Mouse (Mus musculus) liver, adult 2 months (tissue): ENCODE data around the gene Bhmt2. TPM values are rescaled to one million over a fixed set of nuclear protein-coding genes. Genes with fewer than 3 reads are reported as not detected.
A peak's percentile ranks its signal among the peaks of the same experiment; 100 is the strongest.

Experiments used
- DNase-seq: peaks from one replicate; pipeline ENCODE4 v3.0.0-alpha.2; 2011; ENCODE audit warnings: low read depth, low spot score; ENCODE audit errors: extremely low read depth
- H3K27ac ChIP-seq: fragments of 200-500 bp; replicated peaks from 2 replicates; pipeline ENCODE4 v1.5.1; 2012; ENCODE audit warnings: low read depth, mild to moderate bottlenecking, control low read depth, inconsistent platforms, low read length; ENCODE audit not compliant: insufficient read depth
- H3K27me3 ChIP-seq: fragments of 200-500 bp; 2 replicates; pipeline ENCODE4 v1.6.1; 2012; ENCODE audit warnings: mild to moderate bottlenecking, moderate library complexity, low read length, inconsistent platforms; ENCODE audit not compliant: control insufficient read depth, insufficient read depth
- H3K36me3 ChIP-seq: fragments of 200-500 bp; 2 replicates; pipeline ENCODE4 v1.6.1; 2012; ENCODE audit warnings: low read length, inconsistent platforms; ENCODE audit not compliant: control insufficient read depth, insufficient read depth
- H3K4me1 ChIP-seq: fragments of 200-500 bp; 2 replicates; pipeline ENCODE4 v1.6.1; 2011; ENCODE audit warnings: low read length; ENCODE audit not compliant: control insufficient read depth, insufficient read depth
- H3K4me3 ChIP-seq: fragments of 200-500 bp; 2 replicates; pipeline ENCODE4 v1.5.1; 2011; ENCODE audit warnings: low read depth, mild to moderate bottlenecking, control low read depth, low read length, moderate library complexity; ENCODE audit not compliant: insufficient read depth
- H3K79me2 ChIP-seq: fragments of 200-500 bp; 2 replicates; pipeline ENCODE4 v1.6.1; 2012; ENCODE audit warnings: inconsistent platforms, mild to moderate bottlenecking, low read length, moderate library complexity; ENCODE audit not compliant: control insufficient read depth, insufficient read depth
- H3K9ac ChIP-seq: fragments of 200-500 bp; 2 replicates; pipeline ENCODE4 v1.6.1; 2012; ENCODE audit warnings: low read depth, mild to moderate bottlenecking, control low read depth, inconsistent platforms, low read length
- CTCF ChIP-seq: fragments of 200-500 bp; IDR thresholded peaks from 2 replicates; pipeline ENCODE4 v1.5.1; 2011; ENCODE audit warnings: low read depth, low read length, control low read depth
- POLR2A ChIP-seq: fragments of 200-500 bp; IDR thresholded peaks from 2 replicates; pipeline ENCODE4 v1.6.1; 2011; ENCODE audit warnings: low read length, control low read depth; ENCODE audit not compliant: insufficient read depth; ENCODE audit errors: extremely low read depth
- WGBS: fragments of 180-500 bp; shearing (Covaris S2); methylation state at CpG from one replicate; pipeline ENCODE4 v1.1.7; 2018; 5-methylcytosine and 5-hydroxymethylcytosine counted together
- polyA plus RNA-seq: library from polyadenylated mRNA; depleted of rRNA; stranded (reverse); fragments of >200 nt; gene quantifications from 2 replicates; pipeline ENCODE4 v1.2.3, GENCODE M21; 2012; rRNA removed
- total RNA-seq: library from RNA; depleted of rRNA; stranded (reverse); fragments of >200 nt; gene quantifications from 2 replicates; pipeline ENCODE4 v1.2.3, GENCODE M21; 2014; rRNA removed

Gene Bhmt2
- total RNA-seq (147 and 179 TPM in 2 replicates), polyA plus RNA-seq (127 and 153 TPM in 2 replicates)

DNA sequence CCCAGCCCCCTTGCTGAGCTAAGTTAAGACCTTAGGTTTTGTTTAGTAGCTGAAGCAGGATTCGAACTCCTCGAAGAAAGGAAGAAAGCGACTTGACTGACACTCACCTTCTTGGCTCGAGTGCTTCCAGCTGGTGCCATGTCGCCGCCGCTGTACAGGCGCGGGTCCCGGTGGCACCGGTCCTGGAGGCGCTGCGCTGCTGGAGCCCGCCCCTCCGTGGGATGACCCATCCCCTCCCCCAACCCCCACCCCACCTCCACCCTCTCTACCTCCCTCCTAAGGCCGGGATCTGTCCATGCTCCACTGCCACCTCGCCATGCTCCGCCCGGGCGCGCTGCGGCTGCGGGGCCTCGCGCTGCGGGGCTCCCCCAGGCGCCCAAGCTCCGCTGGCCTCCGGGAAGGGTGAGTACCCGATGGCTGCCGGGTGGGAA lies at the start of gene Bhmt2, which contains the start of gene Dmgdh:
Bhmt2 (minus strand) TSS at position 172 of the 431 bp plus-strand sequence.
Dmgdh (plus strand) TSS at position 303 of the 431 bp plus-strand sequence.
- 3% methylated on average over 31 of the region's 31 CpGs for WGBS
- H3K9ac ChIP-seq = peak within 1 kb of the TSS; percentile 86
- peak; percentile 76 for DNase-seq

DNA sequence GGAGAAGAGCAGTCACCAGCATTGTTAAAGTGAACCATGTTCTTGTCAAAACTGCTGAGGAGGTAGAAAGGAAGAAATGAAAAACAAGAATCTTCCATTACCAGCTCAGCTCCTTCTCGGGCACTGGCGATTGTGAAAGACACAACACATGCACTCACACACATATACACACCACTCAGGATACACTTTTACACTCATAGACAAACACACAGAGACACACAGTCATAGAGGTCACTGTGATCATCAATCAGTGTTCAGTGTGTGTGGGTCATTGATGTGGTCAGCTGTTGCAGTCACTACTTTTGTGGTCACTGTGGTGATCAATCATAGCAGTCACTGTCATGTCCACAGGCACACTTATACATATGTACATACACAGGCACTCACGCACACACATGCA lies 49.4 kb upstream of the Bhmt2 start:
- no peak overlapping the region for H3K27ac ChIP-seq
- no peak for TF ChIP-seq CTCF
- TF ChIP-seq POLR2A = no peak
- H3K27me3 ChIP-seq = no peaks in the 10 kb centered on the region
- WGBS = 88% methylated on average over 3 of the region's 3 CpGs
- no peaks in the 10 kb centered on the region for H3K79me2 ChIP-seq
- H3K4me3 ChIP-seq = no peak overlapping the region
- no peaks in the 10 kb centered on the region for H3K4me1 ChIP-seq
- H3K36me3 ChIP-seq = peaks cover 11% of the 10 kb centered on the region
- DNase-seq = no peak
- H3K9ac ChIP-seq = no peak overlapping the region

More for the DNA sequence above, at the start of gene Bhmt2, which contains the start of gene Dmgdh:
- Histone ChIP-seq H3K27ac (peak within 1 kb of the TSS; percentile 91), H3K36me3 (peaks cover 19% of the 10 kb centered on the region), H3K27me3 (no peaks in the 10 kb centered on the region), H3K79me2 (peaks cover 17% of the 10 kb centered on the region; the same call in 1 of the 2 replicates), H3K4me3 (peak within 1 kb of the TSS; percentile 77), H3K4me1 (peaks cover 14% of the 10 kb centered on the region)
- TF ChIP-seq POLR2A (peak; percentile 62; the same call in 1 of the 2 replicates), CTCF (peak; percentile 23; the same call in 1 of the 2 replicates)

DNA sequence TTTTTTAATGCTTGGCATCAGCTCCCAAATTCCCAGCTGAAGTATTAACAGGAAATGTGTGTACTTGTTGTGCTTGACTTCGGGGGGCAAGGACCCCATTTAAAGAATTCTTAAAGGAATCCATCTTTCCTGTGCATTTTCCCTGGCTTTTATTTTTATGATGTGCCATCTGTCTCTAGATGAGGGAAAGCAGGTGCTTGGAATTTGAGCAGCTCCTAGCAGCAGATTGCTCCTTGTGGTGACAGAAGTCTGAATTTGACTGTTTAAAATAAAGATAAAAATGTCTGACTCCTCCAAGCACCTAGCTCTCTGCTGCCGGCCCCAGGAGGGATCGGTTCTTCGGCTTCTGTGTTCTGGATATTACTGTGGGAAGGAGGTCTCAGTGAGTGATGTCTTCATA lies 47.8 kb upstream of the Bhmt2 start:
- WGBS = 88% methylated on average over 4 of the region's 4 CpGs
- no peak for TF ChIP-seq POLR2A
- TF ChIP-seq CTCF = no peak

DNA sequence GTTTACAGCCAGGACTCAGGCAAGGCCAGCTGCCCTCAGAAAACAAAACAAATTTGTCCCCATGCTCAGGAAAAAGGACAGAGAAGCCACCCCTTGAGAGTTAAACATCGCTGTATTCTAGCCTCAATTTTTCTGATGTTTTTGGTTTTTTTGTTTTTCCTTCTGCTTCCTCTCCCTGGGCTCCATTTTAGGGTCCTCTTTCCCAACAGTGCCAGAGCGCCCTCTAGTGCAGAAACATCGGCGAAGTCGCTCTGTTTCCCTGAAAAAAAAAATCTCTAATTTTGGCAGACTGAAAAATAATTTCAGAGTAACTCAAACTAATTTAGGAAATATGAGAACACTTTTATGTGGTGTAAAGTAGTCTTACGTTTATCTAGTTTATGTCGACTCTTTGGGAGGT lies 44.8 kb upstream of the Bhmt2 start:
- Histone ChIP-seq H3K27ac (no peak overlapping the region), H3K4me1 (no peaks in the 10 kb centered on the region), H3K36me3 (peaks cover 26% of the 10 kb centered on the region), H3K9ac (no peak overlapping the region), H3K79me2 (no peaks in the 10 kb centered on the region), H3K4me3 (no peak overlapping the region), H3K27me3 (no peaks in the 10 kb centered on the region)
- TF ChIP-seq POLR2A (no peak), CTCF (peak; percentile 69)
- WGBS = 10% methylated on average over 7 of the region's 7 CpGs
- DNase-seq = peak; percentile 44

More for the DNA sequence above, 47.8 kb upstream of the Bhmt2 start:
- H3K79me2 ChIP-seq = no peaks in the 10 kb centered on the region
- H3K4me1 ChIP-seq = no peaks in the 10 kb centered on the region
- no peak overlapping the region for H3K4me3 ChIP-seq
- no peaks in the 10 kb centered on the region for H3K27me3 ChIP-seq
- H3K36me3 ChIP-seq = peaks cover 14% of the 10 kb centered on the region
- H3K9ac ChIP-seq = no peak overlapping the region
- DNase-seq = no peak
- no peak overlapping the region for H3K27ac ChIP-seq

DNA sequence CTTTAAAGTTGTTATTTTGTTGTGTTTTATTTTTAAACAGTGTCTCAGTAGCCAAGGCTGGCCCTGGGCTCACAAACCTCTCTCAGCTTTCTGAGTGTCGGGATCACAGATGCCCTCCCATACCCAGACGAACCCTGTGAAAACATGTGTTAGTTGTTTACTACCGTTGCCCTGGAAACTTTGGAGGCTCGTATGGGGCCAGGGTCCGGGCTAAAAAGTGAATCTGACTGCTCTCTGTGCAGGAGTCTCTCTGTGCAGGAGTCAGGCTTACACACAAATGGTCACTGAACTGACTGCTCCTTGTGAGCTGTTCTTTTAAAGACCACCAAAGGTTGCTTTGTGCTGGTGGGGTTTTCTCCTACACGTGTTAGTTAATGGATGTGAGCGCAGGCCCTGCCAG lies 43.0 kb upstream of the Bhmt2 start:
- 78% methylated on average over 7 of the region's 7 CpGs for WGBS
- Histone ChIP-seq H3K27ac (no peak overlapping the region), H3K27me3 (no peaks in the 10 kb centered on the region), H3K79me2 (no peaks in the 10 kb centered on the region), H3K4me3 (no peak overlapping the region), H3K4me1 (peaks cover 2% of the 10 kb centered on the region; the same call in 1 of the 2 replicates), H3K9ac (no peak overlapping the region), H3K36me3 (peaks cover 26% of the 10 kb centered on the region)
- DNase-seq = no peak
- TF ChIP-seq CTCF (no peak), POLR2A (no peak)

DNA sequence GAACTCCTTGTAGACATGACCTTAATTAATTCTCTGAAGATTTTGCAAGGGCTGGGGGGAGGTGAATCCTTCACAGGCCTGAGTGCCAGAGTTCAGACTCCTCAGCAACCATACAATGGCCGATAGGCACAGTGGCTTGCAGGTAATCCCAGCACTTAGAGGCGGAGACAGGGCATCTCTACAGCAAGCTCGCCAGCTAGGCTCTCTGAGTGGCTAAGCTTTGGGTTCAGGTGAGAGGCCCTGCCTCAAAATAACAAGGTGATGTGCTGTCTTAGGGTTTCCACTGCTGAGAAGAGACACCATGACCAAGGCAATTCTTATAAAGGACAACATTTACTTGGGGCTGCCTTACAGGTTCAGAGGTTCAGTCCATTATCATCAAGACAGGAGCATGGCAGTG lies 39.7 kb upstream of the Bhmt2 start:
- Histone ChIP-seq H3K9ac (no peak overlapping the region), H3K79me2 (no peaks in the 10 kb centered on the region), H3K4me1 (peaks cover 11% of the 10 kb centered on the region), H3K36me3 (peaks cover 16% of the 10 kb centered on the region), H3K4me3 (no peak overlapping the region), H3K27me3 (no peaks in the 10 kb centered on the region), H3K27ac (no peak overlapping the region)
- WGBS = 74% methylated on average over 3 of the region's 3 CpGs
- no peak for DNase-seq
- TF ChIP-seq CTCF (no peak), POLR2A (no peak)
